In the genomic region with DNA sequence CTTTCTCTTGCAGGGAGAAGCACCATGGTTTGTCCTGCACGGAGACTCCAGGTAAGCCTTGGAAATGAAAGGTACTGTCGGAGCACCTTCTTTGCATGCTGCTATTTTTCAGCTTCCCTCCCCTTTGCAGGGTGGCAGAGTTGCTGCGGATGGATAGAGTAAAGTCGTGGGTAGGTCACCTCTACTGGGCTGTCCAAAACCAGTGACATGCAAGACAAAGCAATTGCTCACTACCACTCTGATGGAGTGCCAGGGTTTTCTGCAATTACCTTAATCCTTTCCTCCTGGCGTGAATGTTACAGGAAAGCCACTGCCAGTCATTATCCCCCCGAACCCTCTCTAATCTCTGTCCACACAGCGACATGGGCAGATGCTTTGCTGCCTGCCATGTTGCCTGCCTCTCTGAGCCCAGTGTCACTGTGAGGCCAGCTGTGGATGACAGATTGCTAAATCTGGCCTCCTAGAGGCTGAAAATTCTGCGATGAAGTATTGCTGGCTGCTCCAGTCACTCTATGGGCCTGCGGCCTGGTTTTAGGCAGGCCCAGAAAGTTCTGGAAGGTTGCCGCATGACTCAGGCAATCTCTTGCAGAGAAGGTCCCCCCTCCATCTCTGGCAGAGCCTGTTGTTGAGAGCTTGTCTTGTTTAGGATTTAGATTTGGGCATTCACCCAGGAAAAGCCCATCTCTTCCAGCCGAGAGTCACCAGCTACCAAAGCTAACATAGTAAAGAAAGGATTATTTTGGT, we compare ENCODE assay signal across 8 mouse cellular contexts. TPM values are rescaled to one million over a fixed set of nuclear protein-coding genes. Genes with fewer than 3 reads are reported as not detected.
A peak's percentile ranks its signal among the peaks of the same experiment; 100 is the strongest.
DNase-seq lines count a peak whose midpoint lies in the region; ATAC-seq and TF ChIP-seq lines count a peak whose summit lies in the region.

No protein-coding gene starts in this region.

- no peak overlapping the region for H3K4me2 ChIP-seq in hindbrain, embryonic 16.5 days (ENCODE audit: low read length)
- H3K4me2 ChIP-seq in hindbrain, embryonic 14.5 days (replicated peaks) = no peak overlapping the region
- no peak overlapping the region for H3K4me2 ChIP-seq in lung, postnatal 0 days (replicated peaks; ENCODE audit: low read depth, low read length)

- TF ChIP-seq EP300 in lung, postnatal 0 days (IDR thresholded peaks at IDR 0.05) = no peak

- WGBS in hindbrain, embryonic 16.5 days = 82% methylated on average over 11 of the region's 11 CpGs
- 87% methylated on average over 11 of the region's 11 CpGs for WGBS in hindbrain, embryonic 14.5 days
- 80% methylated on average over 11 of the region's 11 CpGs for WGBS in lung, postnatal 0 days

- no peak overlapping the region for H3K27ac ChIP-seq in hindbrain, embryonic 16.5 days (ENCODE audit: low read depth, low read length)
- H3K27ac ChIP-seq in hindbrain, embryonic 14.5 days = no peak overlapping the region
- no peak overlapping the region for H3K27ac ChIP-seq in lung, postnatal 0 days (ENCODE audit: low read length)

- no peaks in the 10 kb centered on the region for H3K9me3 ChIP-seq in hindbrain, embryonic 16.5 days (ENCODE audit: control insufficient read depth, low read length)
- H3K9me3 ChIP-seq in hindbrain, embryonic 14.5 days (ENCODE audit: control insufficient read depth, low read length) = no peaks in the 10 kb centered on the region
- no peaks in the 10 kb centered on the region for H3K9me3 ChIP-seq in lung, postnatal 0 days (ENCODE audit: low read length)

- no peaks in the 10 kb centered on the region for H3K36me3 ChIP-seq in hindbrain, embryonic 16.5 days (ENCODE audit: control insufficient read depth, insufficient read depth, low read length)
- H3K36me3 ChIP-seq in hindbrain, embryonic 14.5 days (replicated peaks; ENCODE audit: control insufficient read depth, insufficient read depth) = no peaks in the 10 kb centered on the region
- no peaks in the 10 kb centered on the region for H3K36me3 ChIP-seq in lung, postnatal 0 days (ENCODE audit: insufficient read depth, low read length)

- DNase-seq in hindbrain, embryonic 14.5 days (ENCODE audit: low spot score) = no peak
- peak; percentile 14 for DNase-seq in brain, embryonic 14.5 days (ENCODE audit: low read depth)
- peak; percentile 81 to 88 for DNase-seq in heart, adult 9 months (ENCODE audit: low spot score in 2 of 2)
- peak; percentile 39 for DNase-seq in lung, postnatal 0 days (ENCODE audit: low spot score)
- DNase-seq in urinary bladder, postnatal 4 days (ENCODE audit: low spot score in 2 of 2) = peak; percentile 55 to 75
- no peak for DNase-seq in kidney, adult 9 months
- DNase-seq in B cell, adult 2 months = no peak

- no peak for TF ChIP-seq CTCF in brain, embryonic 14.5 days (IDR thresholded peaks at IDR 0.05; ENCODE audit: borderline replicate concordance, extremely low read depth, insufficient read depth, insufficient read length)
- TF ChIP-seq CTCF in lung, postnatal 0 days (IDR thresholded peaks at IDR 0.05) = 0 out of 2 replicates have a peak, but pooled peaks have one; percentile 7

- no peak overlapping the region for H3K4me3 ChIP-seq in hindbrain, embryonic 16.5 days (ENCODE audit: low read length)
- no peak overlapping the region for H3K4me3 ChIP-seq in hindbrain, embryonic 14.5 days (replicated peaks; ENCODE audit: low read length)
- no peak overlapping the region for H3K4me3 ChIP-seq in lung, postnatal 0 days (ENCODE audit: low read depth, low read length)

- no peaks in the 10 kb centered on the region for H3K4me1 ChIP-seq in hindbrain, embryonic 16.5 days (ENCODE audit: control insufficient read depth, insufficient read depth, low read depth, low read length)
- no peaks in the 10 kb centered on the region for H3K4me1 ChIP-seq in hindbrain, embryonic 14.5 days (replicated peaks; ENCODE audit: control insufficient read depth, insufficient read depth, low read length)
- H3K4me1 ChIP-seq in lung, postnatal 0 days (ENCODE audit: insufficient read depth, low read depth, low read length) = no peaks in the 10 kb centered on the region

- no peak overlapping the region for H3K9ac ChIP-seq in hindbrain, embryonic 16.5 days (ENCODE audit: low read depth, low read length)
- H3K9ac ChIP-seq in hindbrain, embryonic 14.5 days = no peak overlapping the region
- H3K9ac ChIP-seq in lung, postnatal 0 days (replicated peaks; ENCODE audit: low read depth) = no peak overlapping the region

- H3K27me3 ChIP-seq in hindbrain, embryonic 16.5 days (replicated peaks; ENCODE audit: control insufficient read depth, insufficient read depth, low read length) = no peaks in the 10 kb centered on the region
- no peaks in the 10 kb centered on the region for H3K27me3 ChIP-seq in hindbrain, embryonic 14.5 days (ENCODE audit: control insufficient read depth, insufficient read depth, low read length)
- no peaks in the 10 kb centered on the region for H3K27me3 ChIP-seq in lung, postnatal 0 days (replicated peaks; ENCODE audit: insufficient read depth, low read length)

- peak; percentile 75 for ATAC-seq in hindbrain, embryonic 16.5 days
- ATAC-seq in hindbrain, embryonic 14.5 days (ENCODE audit: low FRiP score) = no peak
- peak; percentile 44 for ATAC-seq in lung, postnatal 0 days

- TF ChIP-seq POLR2A in brain, embryonic 14.5 days (IDR thresholded peaks at IDR 0.05; ENCODE audit: borderline replicate concordance, extremely low read depth, insufficient read depth, insufficient read length, poor library complexity, severe bottlenecking) = no peak

RNA-seq across cellular contexts. Expression of a gene that starts 54.1 kb away (rescaled TPM):
- 4.3 and 5.6 TPM in 2 replicates for polyA plus RNA-seq in hindbrain, embryonic 16.5 days (2015; fragmentation: Nextera tagmentation; extraction: Ambion mirVana)
- polyA plus RNA-seq in hindbrain, embryonic 14.5 days (2014; fragmentation: Nextera tagmentation; extraction: Ambion mirVana) = 2.9 and 3.8 TPM in 2 replicates
- 0.76 and 1.3 TPM in 2 replicates for polyA plus RNA-seq in brain, embryonic 14.5 days (2012; rRNA removed)
- polyA plus RNA-seq in lung, postnatal 0 days (2015; fragmentation: Nextera tagmentation; extraction: Ambion mirVana) = 11.9 and 16.8 TPM in 2 replicates

Comparison
In these comparisons a context has a peak if more than half of its experiments do, and no peak if none do; other contexts are left out.
1. DNase-seq: peak in brain, embryonic 14.5 days (single experiment), heart, adult 9 months (2 of 2), lung, postnatal 0 days (single experiment) and urinary bladder, postnatal 4 days (2 of 2); none in hindbrain, embryonic 14.5 days (single experiment), kidney, adult 9 months (single experiment) and B cell, adult 2 months (0 of 2).